Mouse (Mus musculus) lung, postnatal 0 days (tissue): ENCODE measurements around the gene Hoxc5. TPM values are rescaled to one million over a fixed set of nuclear protein-coding genes. Genes with fewer than 3 reads are reported as not detected.

ENCODE experiments used
- ATAC-seq: fragments of 200-750 bp; cut with Nextera tagmentation; 2 replicates; pipeline ENCODE4 v1.8.0; 2017; ENCODE audit warnings: moderate library complexity
- DNase-seq: peaks from one replicate; pipeline ENCODE4 v3.0.0-alpha.2; 2016; ENCODE audit warnings: low spot score
- H3K27ac ChIP-seq: fragments of 300-500 bp; sonication (generic); 2 replicates; pipeline ENCODE4 v1.5.1; 2014; ENCODE audit warnings: antibody characterized with exemption, mild to moderate bottlenecking, low read length, mixed read lengths
- H3K27me3 ChIP-seq: fragments of 300-500 bp; sonication (generic); replicated peaks from 2 replicates; pipeline ENCODE4 v1.6.1; 2014; ENCODE audit warnings: low read length, mixed read lengths; ENCODE audit not compliant: insufficient read depth
- H3K36me3 ChIP-seq: fragments of 300-500 bp; sonication (generic); 2 replicates; pipeline ENCODE4 v1.6.1; 2014; ENCODE audit warnings: low read length, mixed read lengths; ENCODE audit not compliant: insufficient read depth
- H3K4me1 ChIP-seq: fragments of 300-500 bp; sonication (generic); 2 replicates; pipeline ENCODE4 v1.6.1; 2014; ENCODE audit warnings: antibody characterized with exemption, low read depth, low read length, mixed read lengths; ENCODE audit not compliant: insufficient read depth
- H3K4me2 ChIP-seq: fragments of 300-500 bp; sonication (generic); replicated peaks from 2 replicates; pipeline ENCODE4 v1.6.1; 2014; ENCODE audit warnings: low read depth, mild to moderate bottlenecking, low read length, moderate library complexity, mixed read lengths
- H3K4me3 ChIP-seq: fragments of 300-500 bp; sonication (generic); 2 replicates; pipeline ENCODE4 v1.5.1; 2014; ENCODE audit warnings: low read depth, low read length
- H3K9ac ChIP-seq: fragments of 300-500 bp; sonication (generic); replicated peaks from 2 replicates; pipeline ENCODE4 v1.6.1; 2014; ENCODE audit warnings: low read depth, mild to moderate bottlenecking
- H3K9me3 ChIP-seq: fragments of 300-500 bp; sonication (generic); 2 replicates; pipeline ENCODE4 v1.6.1; 2016; ENCODE audit warnings: low read length, mixed read lengths
- CTCF ChIP-seq: IDR thresholded peaks from 2 replicates; pipeline ENCODE4 v1.5.1; 2016; ENCODE audit warnings: antibody characterized with exemption, mild to moderate bottlenecking
- EP300 ChIP-seq: IDR thresholded peaks from 2 replicates; pipeline ENCODE4 v1.6.1; 2016; ENCODE audit warnings: antibody characterized with exemption, mild to moderate bottlenecking, control low read depth
- WGBS: fragments of 180-500 bp; shearing (Covaris S2); extraction: QIAGEN DNeasy Blood & Tissue Kit; methylation state at CpG from one replicate; pipeline ENCODE4 v1.1.7; 2014; 5-methylcytosine and 5-hydroxymethylcytosine counted together
- polyA plus RNA-seq: library from polyadenylated mRNA; unstranded; fragments of >200 nt; fragmentation: Nextera tagmentation; extraction: Ambion mirVana; gene quantifications from 2 replicates; pipeline ENCODE4 v1.2.1, GENCODE M21; 2015

The Hoxc5 gene
- polyA plus RNA-seq, 1 experiment from 2014 or later = not detected

DNA sequence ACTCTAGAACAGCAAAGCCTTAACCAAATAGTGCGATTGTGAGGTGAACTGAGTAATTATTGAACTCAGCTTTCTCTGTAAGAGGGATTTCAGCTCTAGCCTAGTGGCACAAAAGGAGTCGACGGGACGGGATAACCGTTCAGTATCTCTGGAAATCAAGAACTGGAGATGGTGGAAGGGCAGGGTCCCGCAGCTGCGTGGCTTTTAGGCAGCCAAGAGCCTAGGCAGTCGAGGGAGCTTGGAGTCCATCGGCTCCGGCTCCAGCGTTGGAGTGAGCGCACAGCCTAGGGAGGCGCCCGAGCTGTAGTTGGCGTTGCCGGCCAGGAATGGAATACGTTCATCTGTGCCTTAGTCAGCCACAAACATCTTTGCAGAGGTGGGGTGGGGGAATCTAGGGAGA is 38.1 kb downstream of the Hoxc5 start:
- no peak overlapping the region for H3K27ac ChIP-seq
- DNase-seq (no peak), ATAC-seq (no peak)
- H3K4me3 ChIP-seq = no peak overlapping the region
- 2% methylated on average over 17 of the region's 17 CpGs for WGBS
- H3K9ac ChIP-seq = no peak overlapping the region
- no peaks in the 10 kb centered on the region for H3K4me1 ChIP-seq
- TF ChIP-seq CTCF (no peak), EP300 (no peak)
- H3K27me3 ChIP-seq = peaks cover 88% of the 10 kb centered on the region
- H3K36me3 ChIP-seq = no peaks in the 10 kb centered on the region
- no peak overlapping the region for H3K4me2 ChIP-seq
- no peaks in the 10 kb centered on the region for H3K9me3 ChIP-seq

DNA sequence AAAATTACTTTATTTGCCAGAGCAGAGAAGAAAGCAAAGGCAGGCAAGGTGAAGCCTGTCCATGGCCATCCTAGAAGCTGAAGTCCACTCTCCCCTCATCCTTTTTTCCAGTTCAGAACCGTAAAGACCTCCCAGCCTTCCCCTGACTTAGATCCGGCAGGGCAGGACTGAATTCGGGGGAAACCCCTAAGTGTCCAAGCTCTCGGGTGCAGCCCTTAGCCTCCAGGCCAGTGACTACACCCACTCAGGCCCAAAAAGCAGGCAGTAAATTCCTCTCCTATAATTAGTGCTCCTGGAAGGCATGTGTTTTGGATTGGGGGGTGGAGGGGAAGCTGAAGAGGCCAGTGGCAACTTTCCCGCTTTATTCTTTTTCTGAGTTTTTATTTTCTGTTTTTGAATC is 38.6 kb downstream of the Hoxc5 start:
- DNase-seq (no peak), ATAC-seq (no peak)
- 7% methylated on average over 5 of the region's 5 CpGs for WGBS
- H3K9ac ChIP-seq = no peak overlapping the region
- no peak overlapping the region for H3K27ac ChIP-seq
- H3K4me2 ChIP-seq = no peak overlapping the region
- H3K4me1 ChIP-seq = no peaks in the 10 kb centered on the region
- H3K27me3 ChIP-seq = peaks cover 88% of the 10 kb centered on the region
- no peak overlapping the region for H3K4me3 ChIP-seq
- H3K9me3 ChIP-seq = no peaks in the 10 kb centered on the region
- no peaks in the 10 kb centered on the region for H3K36me3 ChIP-seq
- TF ChIP-seq EP300 (no peak), CTCF (no peak)

DNA sequence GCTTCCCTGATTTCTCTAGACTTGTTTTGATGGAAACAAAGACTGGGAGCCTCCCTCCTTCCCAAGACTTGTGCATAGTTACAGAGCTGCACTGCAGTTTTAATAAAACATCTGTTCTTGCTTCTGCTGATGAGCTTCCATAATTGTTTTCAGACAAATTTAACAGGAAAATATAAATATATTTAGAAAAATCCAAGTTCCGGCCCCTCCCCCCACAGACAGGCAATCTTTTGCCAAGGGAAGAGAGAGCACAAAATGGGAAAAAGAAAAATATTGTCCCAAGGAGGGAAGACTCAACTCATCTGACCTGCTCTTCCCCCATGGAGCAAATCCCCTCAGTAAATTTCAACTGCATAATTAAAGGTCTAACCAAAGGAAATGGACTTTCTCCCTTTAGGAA is 39.1 kb downstream of the Hoxc5 start:
- DNase-seq (no peak), ATAC-seq (no peak)
- Histone ChIP-seq H3K4me3 (no peak overlapping the region), H3K27me3 (peaks cover 88% of the 10 kb centered on the region), H3K4me2 (no peak overlapping the region), H3K36me3 (no peaks in the 10 kb centered on the region), H3K27ac (no peak overlapping the region), H3K4me1 (no peaks in the 10 kb centered on the region), H3K9me3 (no peaks in the 10 kb centered on the region), H3K9ac (no peak overlapping the region)
- TF ChIP-seq CTCF = no peak
- no peak for TF ChIP-seq EP300
- whole genome bisulfite sequencing = 19% methylated on average over 1 of the region's 1 CpGs

DNA sequence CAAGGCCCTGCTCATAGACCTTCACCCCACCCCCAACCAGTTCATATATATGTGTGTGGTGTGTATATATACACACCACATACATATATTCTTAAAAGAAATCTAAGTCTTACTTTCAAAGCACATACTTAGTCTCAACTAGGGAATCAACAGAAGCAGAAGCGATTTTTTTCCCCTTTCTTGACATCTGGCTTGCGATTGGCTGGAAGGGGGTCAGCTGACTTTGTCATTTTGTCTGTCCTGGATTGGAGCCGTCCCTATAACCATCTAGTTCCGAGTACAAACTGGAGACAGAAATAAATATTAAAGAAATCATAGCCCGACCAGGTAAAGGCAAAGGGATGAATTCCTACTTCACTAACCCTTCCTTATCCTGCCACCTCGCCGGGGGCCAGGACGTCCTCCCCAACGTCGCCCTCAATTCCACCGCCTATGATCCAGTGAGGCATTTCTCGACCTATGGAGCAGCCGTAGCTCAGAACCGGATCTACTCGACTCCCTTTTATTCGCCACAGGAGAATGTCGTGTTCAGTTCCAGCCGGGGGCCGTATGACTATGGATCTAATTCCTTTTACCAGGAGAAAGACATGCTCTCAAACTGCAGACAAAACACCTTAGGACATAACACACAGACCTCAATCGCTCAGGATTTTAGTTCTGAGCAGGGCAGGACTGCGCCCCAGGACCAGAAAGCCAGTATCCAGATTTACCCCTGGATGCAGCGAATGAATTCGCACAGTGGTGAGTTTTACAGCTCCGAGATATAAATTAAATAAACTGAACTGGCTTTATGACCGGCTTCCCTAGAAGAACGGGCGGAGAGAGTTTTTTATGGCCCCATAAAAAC is 42.2 kb downstream of the Hoxc5 start:
- no peak for DNase-seq
- Histone ChIP-seq H3K9me3 (no peaks in the 10 kb centered on the region), H3K9ac (no peak overlapping the region), H3K4me2 (no peak overlapping the region), H3K4me1 (no peaks in the 10 kb centered on the region), H3K36me3 (no peaks in the 10 kb centered on the region), H3K27me3 (peaks cover 87% of the 10 kb centered on the region), H3K27ac (no peak overlapping the region), H3K4me3 (no peak overlapping the region)
- no peak for TF ChIP-seq EP300
- TF ChIP-seq CTCF = no peak
- ATAC-seq = no peak
- WGBS = 3% methylated on average over 27 of the region's 27 CpGs

GRCm38 (mm10) chr15:103010112-103010846 is 43.0 kb downstream of the Hoxc5 start:
- peaks cover 93% of the 10 kb centered on the region for H3K27me3 ChIP-seq
- no peak for TF ChIP-seq EP300
- no peak for TF ChIP-seq CTCF
- H3K27ac ChIP-seq = no peak overlapping the region
- DNase-seq = no peak
- no peak overlapping the region for H3K4me3 ChIP-seq
- no peaks in the 10 kb centered on the region for H3K9me3 ChIP-seq
- no peak for ATAC-seq
- no peaks in the 10 kb centered on the region for H3K4me1 ChIP-seq
- 4% methylated on average over 31 of the region's 31 CpGs for WGBS
- no peak overlapping the region for H3K9ac ChIP-seq
- no peak overlapping the region for H3K4me2 ChIP-seq
- H3K36me3 ChIP-seq = no peaks in the 10 kb centered on the region

GRCm38 (mm10) chr15:103010847-103011555 is 43.8 kb downstream of the Hoxc5 start:
- TF ChIP-seq CTCF (no peak), EP300 (no peak)
- Histone ChIP-seq H3K9ac (no peak overlapping the region), H3K27ac (no peak overlapping the region), H3K4me3 (no peak overlapping the region), H3K4me1 (no peaks in the 10 kb centered on the region), H3K36me3 (no peaks in the 10 kb centered on the region), H3K4me2 (no peak overlapping the region), H3K9me3 (no peaks in the 10 kb centered on the region), H3K27me3 (peaks cover 94% of the 10 kb centered on the region)
- WGBS = 14% methylated on average over 27 of the region's 28 CpGs
- DNase-seq = no peak
- no peak for ATAC-seq
